Mouse (Mus musculus): ENCODE measurements around the gene Rps10. TPM values are rescaled to one million over a fixed set of nuclear protein-coding genes. Genes with fewer than 3 reads are reported as not detected.

Rps10 gene
- total and polyA plus RNA-seq, 3 experiments, result 2,522 to 3,437 (median 3,351) TPM

- DNase-seq (ENCODE audit: extremely low read depth), result peak; percentile 48
- peak within 1 kb of the TSS; percentile 64 for H3K9ac ChIP-seq (ENCODE audit: insufficient read depth, low read depth)
- peaks cover 8% of the 10 kb centered on the region for H3K27me3 ChIP-seq (replicated peaks)
- peak within 1 kb of the TSS; percentile 84 for H3K4me2 ChIP-seq (ENCODE audit: insufficient read depth, low read depth, poor library complexity, severe bottlenecking)
- H3K27ac ChIP-seq (ENCODE audit: insufficient read depth, low read depth), result peak within 1 kb of the TSS; percentile 73
- no peaks in the 10 kb centered on the region for H3K79me2 ChIP-seq (replicated peaks; ENCODE audit: control insufficient read depth, extremely low read depth, insufficient read depth, poor library complexity, severe bottlenecking)
- in situ Hi-C loops (cut with MboI; ENCODE audit: low pct_ligation_motif_present, low pct_unique_long_range_greater_than_20kb, low sequenced_read_pairs), result loop anchor here (10.0 kb wide), 1 partner anchor 69 kb away; the partner anchor contains the start of gene Spdef
- peaks cover 10% of the 10 kb centered on the region for H3K9me3 ChIP-seq (replicated peaks; ENCODE audit: low read length)
- dilution Hi-C loops (cut with MboI; ENCODE audit: extremely low pct_ligation_motif_present, extremely low pct_unique_long_range_greater_than_20kb, low sequenced_read_pairs), result no loop called here
- H3K4me3 ChIP-seq (replicated peaks in 1 of 3; ENCODE audit: low read depth in 2 of 3, low read length in 2 of 3, poor library complexity in 1 of 3), result peak within 1 kb of the TSS; percentile 54 to 72 (median 58)
- peaks cover 4 to 32% of the 10 kb centered on the region in 2 experiments for H3K4me1 ChIP-seq (ENCODE audit: control insufficient read depth in 1 of 2, insufficient read depth in 2 of 2)
- peaks cover 0 to 6% of the 10 kb centered on the region in 2 experiments for H3K36me3 ChIP-seq (replicated peaks in 1 of 2; ENCODE audit: control insufficient read depth in 1 of 2, insufficient read depth in 1 of 2, low read length in 1 of 2)
- TF ChIP-seq JUN (IDR thresholded peaks at IDR 0.05; ENCODE audit: insufficient read depth, low read depth, low read length) (no peak), CTCF (conservative IDR thresholded peaks at IDR 0.05 in 1 of 2, IDR thresholded peaks at IDR 0.05 in 1 of 2; ENCODE audit: low read depth in 2 of 2, low read length in 2 of 2) (peak in 1 of 2 experiments; percentile 32; a peak in 2 of 4 replicates), CHD1 (IDR thresholded peaks at IDR 0.05; ENCODE audit: low read depth, low read length) (no peak), EP300 (IDR thresholded peaks at IDR 0.05; ENCODE audit: low read length) (no peak), ELF1 (IDR thresholded peaks at IDR 0.05; ENCODE audit: low read depth, low read length) (no peak), PAX5 (IDR thresholded peaks at IDR 0.05; ENCODE audit: low read length) (no peak), POLR2A (IDR thresholded peaks at IDR 0.05; ENCODE audit: low read depth, low read length) (peak; percentile 48; the same call in 1 of the 2 replicates), GABPA (IDR thresholded peaks at IDR 0.05; ENCODE audit: insufficient replicate concordance, low read depth, low read length) (no peak), CHD2 (IDR thresholded peaks at IDR 0.05; ENCODE audit: low read length) (no peak), USF2 (conservative IDR thresholded peaks at IDR 0.05; ENCODE audit: low read depth, low read length) (no peak), RCOR1 (conservative IDR thresholded peaks at IDR 0.05; ENCODE audit: low read depth, low read length) (no peak), ZNF384 (IDR thresholded peaks at IDR 0.05; ENCODE audit: low read depth, low read length) (no peak), ZC3H11A (IDR thresholded peaks at IDR 0.05; ENCODE audit: low read depth, low read length) (no peak), E2F4 (IDR thresholded peaks at IDR 0.05; ENCODE audit: insufficient replicate concordance, low read depth, low read length) (no peak), POLR2AphosphoS2 (IDR thresholded peaks at IDR 0.05; ENCODE audit: low read depth, low read length) (no peak), JUND (conservative IDR thresholded peaks at IDR 0.05; ENCODE audit: low read depth, low read length) (no peak), IRF4 (IDR thresholded peaks at IDR 0.05; ENCODE audit: low read depth, low read length) (0 out of 2 replicates have a peak, but pooled peaks have one; percentile 23), USF1 (IDR thresholded peaks at IDR 0.05; ENCODE audit: low read depth, low read length) (no peak), BHLHE40 (IDR thresholded peaks at IDR 0.05; ENCODE audit: low read depth, low read length) (no peak), ZKSCAN1 (IDR thresholded peaks at IDR 0.05; ENCODE audit: borderline replicate concordance, low read depth, low read length) (no peak), TBP (conservative IDR thresholded peaks at IDR 0.05; ENCODE audit: low read depth, low read length) (no peak), MAZ (IDR thresholded peaks at IDR 0.05; ENCODE audit: low read depth, low read length) (no peak), MAFK (IDR thresholded peaks at IDR 0.05; ENCODE audit: insufficient replicate concordance, low read length) (no peak), UBTF (IDR thresholded peaks at IDR 0.05; ENCODE audit: low read depth, low read length) (peak; percentile 84; the same call in 1 of the 2 replicates), ZMIZ1 (IDR thresholded peaks at IDR 0.05; ENCODE audit: low read depth, low read length) (peak; percentile 38; the same call in 1 of the 2 replicates), MYC (IDR thresholded peaks at IDR 0.05; ENCODE audit: low read depth, low read length) (no peak), KAT2A (IDR thresholded peaks at IDR 0.05; ENCODE audit: insufficient replicate concordance, low read length) (no peak), MAX (IDR thresholded peaks at IDR 0.05; ENCODE audit: low read length) (no peak; the same call in 1 of the 2 replicates), SMC3 (IDR thresholded peaks at IDR 0.05; ENCODE audit: low read depth, low read length) (peak; percentile 13; the same call in 1 of the 2 replicates), NRF1 (IDR thresholded peaks at IDR 0.05; ENCODE audit: low read depth, low read length) (peak; percentile 70), MEF2A (IDR thresholded peaks at IDR 0.05; ENCODE audit: borderline replicate concordance, low read depth, low read length) (no peak), RAD21 (IDR thresholded peaks at IDR 0.05; ENCODE audit: low read depth, low read length) (peak; percentile 5), NELFE (IDR thresholded peaks at IDR 0.05; ENCODE audit: low read depth, low read length) (peak; percentile 48; the same call in 1 of the 2 replicates), SIN3A (IDR thresholded peaks at IDR 0.05; ENCODE audit: low read length) (no peak), ETS1 (conservative IDR thresholded peaks at IDR 0.05; ENCODE audit: low read depth, low read length) (no peak), TCF12 (IDR thresholded peaks at IDR 0.05; ENCODE audit: low read depth, low read length) (peak; percentile 75), MXI1 (IDR thresholded peaks at IDR 0.05; ENCODE audit: low read depth, low read length) (no peak), HCFC1 (IDR thresholded peaks at IDR 0.05; ENCODE audit: low read depth, low read length) (no peak)
Measured at GRCm38 (mm10) chr17:27655089-27656010, 18.9 kb upstream of the Rps10 start, which contains the start of gene Pacsin1. Gene Pacsin1, plus strand, starts transcription at chr17:27655509.
